Mouse (Mus musculus): ENCODE measurements at regions not wholly inside any gene's neighbourhood (a gene's known extent, or its start where the extent isn't known, plus 50 kb on each side); places are given as distances from the start of the nearest gene placed in this dataset.

GRCm38 (mm10) chr8:128039341-128040064 lies 318.9 kb upstream of the Nrp1 start:
- no peak for TF ChIP-seq CTCF (IDR thresholded peaks at IDR 0.05; ENCODE audit: extremely low read depth, insufficient read depth, insufficient read length, insufficient replicate concordance)
- no peak for TF ChIP-seq POLR2A (IDR thresholded peaks at IDR 0.05; ENCODE audit: low read depth, low read length)
